Mouse (Mus musculus) embryo, embryonic 10.5 days (tissue): ENCODE results near the gene Atp6v1g2.
A peak's percentile ranks its signal among the peaks of the same experiment; 100 is the strongest.

Experiments used
- DNase-seq: peaks from one replicate; pipeline ENCODE4 v3.0.0-alpha.2; 2015; ENCODE audit warnings: low spot score

Atp6v1g2 gene

DNA sequence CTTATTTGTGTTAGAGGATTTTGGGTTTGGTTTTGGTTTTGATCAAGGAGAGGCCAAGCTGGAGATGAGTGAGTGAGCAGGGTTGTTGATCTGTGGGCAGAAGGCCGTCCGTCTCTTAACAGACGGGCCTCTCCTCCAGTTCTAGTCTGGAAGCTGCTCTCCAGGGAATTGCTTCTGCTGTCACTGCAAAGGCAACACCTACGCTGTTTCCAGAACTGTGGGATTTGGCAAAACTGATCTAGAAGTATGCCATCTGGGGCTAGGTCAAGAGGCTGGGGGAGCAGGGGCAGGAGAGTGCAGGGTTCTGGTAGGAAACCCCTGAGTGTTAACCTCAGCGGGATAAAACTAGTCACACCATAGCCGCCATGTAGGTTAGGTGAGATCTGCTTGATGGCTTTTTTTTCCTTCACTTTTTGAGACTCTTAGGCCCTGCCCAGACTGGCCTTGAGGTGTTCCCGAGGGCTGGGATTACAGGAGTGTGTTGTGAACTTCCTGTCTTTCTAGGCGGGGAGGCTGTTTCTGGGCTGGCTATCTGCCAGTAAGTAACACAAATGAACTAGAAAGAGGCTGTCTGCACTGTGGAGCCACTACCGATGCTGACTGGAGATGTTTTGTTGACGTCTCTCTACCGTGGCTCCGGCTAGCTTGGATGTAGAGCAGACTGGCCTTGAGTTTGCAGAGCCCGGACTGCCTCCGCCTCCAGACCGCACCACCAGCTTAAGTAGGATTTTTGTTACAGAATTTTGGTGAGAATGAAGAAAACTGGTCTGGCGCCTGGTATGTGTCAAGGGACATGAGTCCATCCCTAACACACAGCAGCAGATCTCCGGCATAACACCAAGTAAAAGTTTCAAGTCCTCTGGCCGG is at the start of gene Atp6v1g2:
TSS of gene Atp6v1g2 (plus strand) at position 547 of the 867 bp plus-strand sequence.
- no peak for DNase-seq

DNA sequence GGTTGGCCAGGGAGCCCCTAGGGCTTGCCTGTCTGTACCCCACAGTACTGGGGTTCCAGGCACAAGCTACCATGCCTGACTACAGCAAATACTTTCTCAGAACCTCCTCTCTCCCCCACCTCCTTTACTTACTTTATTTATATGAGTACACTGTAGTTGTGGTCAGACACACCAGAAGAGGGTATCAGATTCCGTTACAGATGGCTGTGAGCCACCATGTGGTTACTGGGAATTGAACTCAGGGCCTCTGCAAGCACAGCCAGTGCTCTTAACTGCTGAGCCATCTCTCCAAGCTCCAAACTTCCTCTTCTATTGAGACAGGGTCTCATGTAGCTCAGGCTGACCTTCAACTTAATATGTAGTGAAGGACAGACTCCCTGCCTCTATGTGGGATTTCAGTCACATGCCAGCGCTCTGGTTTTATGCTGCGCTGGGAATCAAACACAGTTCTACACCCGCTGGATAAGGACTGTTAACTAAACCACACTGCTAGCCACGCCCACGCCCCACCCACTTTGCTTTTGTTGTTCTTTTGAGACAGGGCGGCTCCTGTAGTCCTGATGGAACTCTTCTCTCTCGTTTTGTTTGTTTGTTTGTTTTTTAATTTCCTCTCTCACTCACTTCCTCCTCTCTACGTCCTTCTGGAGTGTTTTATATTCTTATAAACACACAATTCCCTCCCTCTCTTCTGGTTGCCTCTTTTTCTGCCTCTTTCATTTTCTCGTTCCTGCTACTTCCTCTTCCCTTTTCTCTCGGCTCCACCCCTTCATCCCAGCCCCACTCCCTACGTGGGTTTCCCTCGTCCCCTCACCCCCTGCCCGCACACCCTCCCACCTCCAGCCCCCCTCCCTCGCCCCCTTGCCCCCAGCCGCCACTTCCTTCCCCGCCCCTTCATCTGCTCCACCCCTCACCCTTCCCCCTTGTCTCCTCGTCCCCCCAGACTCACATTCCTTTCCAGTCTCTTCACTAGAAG is 47.5 kb upstream of the Atp6v1g2 start:
- DNase-seq = peak; percentile 88

DNA sequence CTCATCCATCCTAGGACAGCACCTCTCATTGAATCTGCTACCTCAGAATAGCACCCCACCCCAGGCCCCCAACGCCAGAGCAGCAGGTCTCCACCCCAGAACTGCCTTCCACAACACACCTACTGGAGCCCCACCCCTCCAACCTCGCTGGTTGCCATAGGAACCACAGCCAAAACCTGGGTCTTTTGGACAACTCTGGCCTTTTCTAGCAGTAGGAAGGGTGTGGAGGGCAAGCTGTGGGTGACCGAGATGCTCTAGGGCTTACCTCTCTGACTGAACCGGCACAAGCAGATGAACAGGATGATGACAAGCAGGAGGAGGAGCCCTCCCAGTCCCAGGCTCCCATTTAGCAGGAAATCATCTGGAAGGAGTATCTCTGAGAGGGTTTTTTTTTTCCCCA is 46.8 kb upstream of the Atp6v1g2 start:
- DNase-seq = peak; percentile 68

DNA sequence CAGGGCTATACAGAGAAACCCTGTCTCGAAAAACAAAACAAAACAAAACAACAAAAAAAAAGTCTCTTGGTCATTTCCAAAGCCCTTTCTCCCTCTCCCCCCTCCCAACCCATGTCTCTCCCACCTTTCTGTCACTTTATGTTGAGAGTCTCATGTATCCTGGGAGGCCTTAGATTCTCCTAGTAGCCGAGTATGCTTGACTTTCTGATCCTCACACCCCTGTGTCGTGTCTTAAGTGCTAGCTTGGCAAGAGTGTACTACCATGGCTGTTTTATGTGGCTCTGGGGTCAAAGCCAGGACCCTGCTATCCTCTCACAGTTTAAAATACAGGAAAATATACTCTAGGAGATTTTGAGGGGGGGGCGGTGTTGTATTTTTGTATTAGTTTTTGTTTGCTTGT is 46.1 kb upstream of the Atp6v1g2 start:
- no peak for DNase-seq

DNA sequence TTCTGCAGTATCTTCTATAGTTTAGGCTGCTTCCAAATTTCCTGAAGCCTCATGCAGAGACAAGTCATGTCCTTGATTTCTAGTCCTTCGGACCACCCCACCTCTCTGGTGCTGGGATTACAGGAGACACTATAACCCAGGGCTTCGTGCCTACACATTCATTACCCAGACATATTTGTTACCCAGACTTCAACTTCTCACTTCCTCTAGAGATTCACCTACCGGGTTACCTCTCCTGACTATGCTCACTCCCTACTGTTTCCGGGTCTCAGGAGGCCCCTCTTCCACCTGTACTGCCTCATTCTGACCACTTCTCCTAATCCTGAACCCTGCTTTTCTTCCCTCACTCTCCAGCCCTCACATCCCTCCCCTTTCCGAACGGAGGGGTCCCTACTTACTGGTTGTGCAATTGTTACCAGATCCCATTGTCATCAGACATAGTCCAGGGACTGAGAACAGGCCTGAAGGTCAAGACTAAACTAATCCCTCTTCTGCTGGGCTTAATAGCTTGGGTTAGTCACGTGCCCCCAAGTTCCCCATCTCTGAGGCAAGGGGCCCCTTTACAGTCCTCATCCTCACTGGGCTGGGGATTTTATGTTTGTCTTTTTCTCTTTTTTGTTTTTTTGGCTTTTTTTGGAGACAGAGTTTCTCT is 45.4 kb upstream of the Atp6v1g2 start, which contains the start of gene Lst1:
TSS of gene Lst1 (minus strand) at position 481 of the 652 bp plus-strand sequence.
- DNase-seq = no peak

DNA sequence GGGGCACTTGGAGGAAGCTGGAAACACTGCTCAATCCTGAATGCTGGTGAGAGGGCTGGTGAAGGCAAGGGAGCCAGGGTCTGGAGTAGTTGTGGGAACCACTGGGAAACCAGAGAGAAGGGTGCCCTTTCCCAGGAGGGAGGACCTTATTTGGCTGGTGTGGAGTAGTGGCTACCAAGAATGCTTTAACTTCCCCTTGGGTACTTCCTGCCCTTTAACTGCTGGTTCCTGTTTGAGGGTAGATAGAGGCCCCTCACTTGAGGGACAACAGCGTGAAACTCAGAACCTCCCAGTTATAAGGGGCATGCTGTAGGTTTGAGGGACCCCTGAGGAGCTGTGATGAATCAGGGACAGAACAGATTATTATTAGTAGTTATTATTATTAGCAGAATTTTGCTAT is 44.3 kb upstream of the Atp6v1g2 start:
- DNase-seq = no peak

DNA sequence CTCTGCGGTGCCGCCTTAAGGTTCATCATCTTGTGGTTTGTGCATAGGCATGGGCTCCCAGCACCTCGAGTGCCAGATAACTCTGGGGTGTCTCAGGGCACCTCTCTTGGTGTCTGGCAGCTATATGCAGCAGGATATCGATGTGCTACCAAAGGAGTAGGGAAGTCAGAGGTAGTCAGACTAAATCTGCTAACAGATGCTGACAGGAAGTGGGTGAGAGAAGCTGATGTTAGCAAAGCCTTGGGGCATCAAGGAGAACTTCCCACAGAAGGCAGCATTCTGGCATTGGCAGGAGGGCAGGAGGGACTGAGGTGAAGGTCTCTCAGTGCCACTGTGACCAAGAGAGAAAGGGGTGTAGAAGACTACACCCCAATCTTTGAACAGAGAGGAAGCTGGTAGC is 43.4 kb upstream of the Atp6v1g2 start:
- DNase-seq = no peak

DNA sequence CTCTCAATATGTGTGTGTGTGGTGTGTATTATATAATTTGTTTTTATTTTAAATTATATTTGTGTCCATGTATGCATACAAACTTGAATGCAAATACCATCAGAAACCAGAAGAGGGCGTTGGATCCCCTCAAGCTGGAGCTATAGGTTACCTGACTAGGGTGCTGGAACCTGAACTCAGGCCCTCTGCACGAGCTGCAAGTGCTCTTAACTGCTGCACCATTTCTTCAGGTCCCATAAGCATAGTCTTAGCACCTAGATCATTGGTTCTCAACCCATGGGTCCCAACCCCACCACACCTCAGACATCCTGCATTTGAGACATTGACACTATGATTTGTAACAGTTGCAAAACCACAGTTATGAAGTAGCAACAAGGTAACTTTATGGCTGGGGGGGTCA is 41.7 kb upstream of the Atp6v1g2 start:
- DNase-seq = no peak

DNA sequence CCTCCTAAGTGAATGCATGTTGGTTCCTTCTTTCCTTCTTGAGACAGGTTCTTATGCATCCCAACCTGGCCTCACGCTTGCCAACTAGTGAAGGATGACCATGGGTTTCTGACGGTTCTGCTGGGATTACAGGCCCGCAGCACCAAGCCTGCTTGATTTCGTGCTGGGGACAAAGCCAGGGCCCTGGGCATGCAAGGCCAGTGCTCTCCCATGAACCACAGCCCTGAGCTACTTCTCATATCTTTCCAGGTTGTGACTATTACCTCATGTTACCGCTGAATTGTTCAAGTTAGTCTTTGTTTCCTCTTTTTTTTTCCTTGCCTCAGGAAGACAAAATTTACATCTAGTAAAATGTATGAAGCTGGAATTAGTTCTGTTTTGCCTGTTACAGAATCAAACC is 40.5 kb upstream of the Atp6v1g2 start:
- DNase-seq = no peak

DNA sequence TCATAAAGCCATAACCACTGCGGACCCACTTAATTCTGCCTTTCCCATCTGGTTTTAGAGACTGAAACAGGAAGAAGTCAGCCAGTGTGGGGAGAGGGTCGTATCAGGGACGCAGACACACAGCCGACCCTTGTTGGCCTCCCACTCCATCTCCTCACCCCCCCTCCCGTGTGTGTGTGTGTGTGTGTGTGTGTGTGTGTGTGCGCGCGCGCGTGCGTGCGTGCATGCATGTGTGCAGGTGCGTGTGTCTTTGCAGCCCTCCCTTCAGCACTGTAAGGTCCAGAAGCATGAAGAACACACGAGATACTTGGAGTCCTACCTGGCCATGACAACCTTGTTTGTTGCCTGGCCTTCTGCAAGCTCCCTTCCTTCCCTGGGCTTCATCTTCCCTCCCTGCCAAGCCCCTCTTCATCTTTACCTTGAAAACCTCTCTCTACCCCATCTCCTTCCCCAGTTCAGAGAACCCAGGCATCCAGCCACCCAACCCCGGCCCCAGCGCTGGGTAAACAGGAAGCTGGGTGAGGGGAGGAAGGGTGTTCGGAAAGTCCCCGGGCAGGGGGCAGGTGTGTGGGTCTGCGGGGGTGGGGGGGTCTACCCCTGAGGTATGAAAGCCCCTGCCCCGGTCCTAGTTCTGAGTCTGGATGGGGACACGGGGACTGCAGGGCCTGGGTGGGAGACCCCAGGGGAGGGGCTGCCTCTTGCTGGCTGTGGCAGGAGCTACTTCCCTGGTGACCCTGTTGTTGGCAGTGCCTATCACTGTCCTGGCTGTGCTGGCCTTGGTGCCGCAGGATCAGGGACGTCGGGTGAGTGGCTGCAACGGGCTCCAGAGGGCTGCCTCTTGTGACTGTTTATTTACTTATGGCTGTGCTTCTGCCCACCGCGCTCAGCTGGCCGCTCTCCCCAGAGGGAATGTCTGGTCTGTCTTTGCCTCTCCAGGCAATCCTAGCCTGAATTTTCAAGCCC is 39.3 kb upstream of the Atp6v1g2 start, which contains the start of gene Ltb:
TSS of gene Ltb (plus strand) at position 559 of the 963 bp plus-strand sequence.
- DNase-seq = no peak

DNA sequence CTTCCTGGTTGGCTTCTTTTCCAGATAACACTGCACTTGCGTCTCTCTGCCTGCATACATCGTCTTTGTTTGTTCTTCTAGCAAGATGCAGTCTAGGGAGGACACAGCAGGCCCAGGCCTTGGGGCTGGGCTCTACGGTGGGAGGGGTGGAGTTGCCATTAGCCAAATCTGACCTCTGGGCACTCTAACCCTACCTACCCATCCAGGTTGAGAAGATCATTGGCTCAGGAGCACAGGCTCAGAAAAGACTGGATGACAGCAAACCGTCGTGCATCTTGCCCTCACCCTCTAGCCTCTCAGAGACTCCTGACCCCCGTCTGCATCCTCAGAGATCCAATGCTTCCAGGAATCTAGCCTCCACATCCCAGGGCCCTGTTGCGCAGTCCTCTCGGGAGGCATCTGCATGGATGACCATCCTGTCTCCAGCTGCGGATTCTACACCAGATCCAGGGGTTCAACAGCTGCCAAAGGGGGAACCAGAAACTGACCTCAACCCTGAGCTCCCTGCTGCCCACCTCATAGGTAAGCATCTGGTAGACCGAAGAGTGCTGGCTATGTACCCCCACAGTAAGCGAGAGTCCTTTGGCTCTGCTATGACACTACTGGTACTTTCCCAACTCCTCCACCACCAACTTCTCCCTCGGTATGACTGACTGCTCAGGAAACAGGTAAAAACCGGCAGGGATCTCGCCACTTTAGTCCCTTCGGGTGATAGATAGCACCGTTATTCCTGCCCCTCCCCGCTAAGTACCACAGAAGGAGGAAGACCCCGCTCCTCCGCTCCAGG is 38.4 kb upstream of the Atp6v1g2 start:
- no peak for DNase-seq

DNA sequence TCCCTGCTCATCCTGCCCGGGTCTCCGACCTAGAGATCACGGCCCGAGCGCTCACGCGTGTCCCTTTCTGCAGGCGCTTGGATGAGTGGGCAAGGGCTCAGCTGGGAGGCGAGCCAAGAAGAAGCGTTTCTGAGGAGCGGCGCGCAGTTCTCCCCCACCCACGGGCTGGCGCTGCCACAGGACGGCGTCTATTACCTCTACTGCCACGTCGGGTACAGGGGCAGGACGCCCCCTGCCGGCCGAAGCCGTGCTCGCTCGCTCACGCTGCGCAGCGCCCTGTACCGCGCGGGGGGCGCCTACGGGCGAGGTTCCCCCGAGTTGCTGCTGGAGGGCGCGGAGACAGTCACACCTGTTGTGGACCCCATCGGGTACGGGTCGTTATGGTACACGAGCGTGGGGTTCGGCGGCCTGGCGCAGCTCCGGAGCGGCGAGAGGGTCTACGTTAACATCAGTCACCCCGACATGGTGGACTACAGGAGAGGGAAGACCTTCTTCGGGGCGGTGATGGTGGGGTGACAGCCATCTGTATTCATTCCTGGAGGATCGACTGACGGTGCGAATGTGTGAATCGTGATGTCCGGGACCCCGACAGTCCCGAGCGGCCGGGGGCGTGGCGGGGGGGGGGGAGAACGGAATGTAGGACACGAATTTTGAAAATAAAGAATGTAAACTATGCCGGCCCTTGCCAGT is 37.7 kb upstream of the Atp6v1g2 start:
- peak; percentile 79 for DNase-seq

DNA sequence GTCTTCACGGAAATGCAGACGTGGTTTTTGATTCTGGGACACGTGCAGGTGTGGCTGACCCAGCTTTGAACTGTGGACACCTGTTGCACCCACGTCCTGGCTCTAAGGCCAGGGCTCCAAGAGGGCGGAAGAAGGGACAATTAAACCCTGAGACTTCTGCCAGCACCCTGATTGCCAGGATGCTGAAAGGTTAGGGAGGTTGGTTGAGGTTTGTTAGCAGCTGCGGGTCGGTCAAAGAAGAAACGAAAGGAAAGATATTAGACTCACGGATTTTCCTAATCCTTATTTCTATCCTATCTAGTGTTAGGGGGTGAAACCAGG is 37.2 kb upstream of the Atp6v1g2 start:
- no peak for DNase-seq

DNA sequence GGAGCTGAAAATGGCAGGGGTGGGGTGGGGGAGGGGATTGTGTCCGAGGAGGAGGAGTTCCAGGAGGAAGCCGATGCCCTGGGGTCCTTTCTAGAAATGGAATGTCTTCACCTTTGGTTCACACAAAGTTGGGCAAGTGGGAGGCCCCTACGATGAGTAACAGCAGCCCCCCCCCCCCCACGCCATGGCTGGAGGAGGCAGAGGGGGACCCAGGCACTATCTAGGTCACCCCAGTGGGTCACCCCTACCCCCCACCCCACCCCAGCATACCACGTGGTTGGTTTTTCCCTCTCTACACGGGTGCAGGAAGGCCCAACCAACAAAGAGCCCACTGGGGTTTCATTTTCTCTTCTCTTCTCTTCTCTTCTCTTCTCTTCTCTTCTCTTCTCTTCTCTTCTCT is 36.3 kb upstream of the Atp6v1g2 start:
- no peak for DNase-seq

DNA sequence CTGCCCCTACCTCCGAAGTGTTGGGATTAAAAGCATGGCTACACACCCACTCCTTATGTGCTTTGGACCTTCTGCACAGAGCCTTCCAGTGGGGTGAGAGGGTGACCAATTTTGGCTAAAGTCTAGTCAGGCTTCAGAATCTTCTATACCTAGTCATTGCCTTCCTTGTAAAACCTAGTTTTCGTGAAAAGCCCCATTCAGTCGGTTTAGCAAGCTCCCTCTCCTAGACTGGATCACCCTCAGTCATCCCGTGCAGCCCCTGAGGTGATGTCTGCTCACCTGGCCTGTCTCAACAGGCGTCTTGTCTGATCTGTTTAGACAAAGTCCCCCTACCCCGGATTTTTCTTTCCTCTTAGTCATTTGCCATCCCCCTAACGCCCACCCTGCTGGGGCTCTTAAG is 35.4 kb upstream of the Atp6v1g2 start:
- DNase-seq = no peak

DNA sequence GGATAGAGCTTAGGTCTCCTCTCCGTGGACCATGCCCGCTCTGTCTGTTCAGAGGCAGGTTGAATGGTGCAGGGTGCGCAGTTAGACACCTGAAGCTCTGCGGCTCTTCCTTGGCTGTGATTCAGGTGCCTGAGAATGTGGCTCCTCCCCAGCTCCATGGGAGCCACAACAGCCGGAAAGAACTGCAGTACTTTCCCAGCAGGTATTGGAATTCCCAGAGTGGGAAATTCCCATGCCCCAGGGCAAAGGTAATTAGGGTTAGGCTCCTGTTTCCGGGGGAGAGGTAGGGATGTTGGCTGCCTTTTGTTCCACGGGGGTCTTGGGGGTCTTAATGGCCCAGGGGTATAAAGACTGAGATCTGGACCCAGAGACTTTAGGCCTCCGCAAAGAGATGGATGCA is 34.5 kb upstream of the Atp6v1g2 start:
- no peak for DNase-seq

DNA sequence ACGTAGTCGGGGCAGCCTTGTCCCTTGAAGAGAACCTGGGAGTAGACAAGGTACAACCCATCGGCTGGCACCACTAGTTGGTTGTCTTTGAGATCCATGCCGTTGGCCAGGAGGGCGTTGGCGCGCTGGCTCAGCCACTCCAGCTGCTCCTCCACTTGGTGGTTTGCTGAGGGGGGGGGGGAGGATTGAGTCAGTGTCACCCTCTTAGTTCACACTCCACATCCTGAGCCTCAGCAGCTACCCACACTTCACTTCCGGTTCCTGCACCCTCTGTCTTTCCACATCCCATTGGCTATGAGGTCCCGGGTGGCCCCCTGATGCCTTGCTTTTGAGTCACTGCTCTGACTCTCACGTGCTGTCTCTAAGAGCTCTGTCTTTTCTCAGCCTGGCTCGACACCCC is 33.1 kb upstream of the Atp6v1g2 start:
- no peak for DNase-seq

DNA sequence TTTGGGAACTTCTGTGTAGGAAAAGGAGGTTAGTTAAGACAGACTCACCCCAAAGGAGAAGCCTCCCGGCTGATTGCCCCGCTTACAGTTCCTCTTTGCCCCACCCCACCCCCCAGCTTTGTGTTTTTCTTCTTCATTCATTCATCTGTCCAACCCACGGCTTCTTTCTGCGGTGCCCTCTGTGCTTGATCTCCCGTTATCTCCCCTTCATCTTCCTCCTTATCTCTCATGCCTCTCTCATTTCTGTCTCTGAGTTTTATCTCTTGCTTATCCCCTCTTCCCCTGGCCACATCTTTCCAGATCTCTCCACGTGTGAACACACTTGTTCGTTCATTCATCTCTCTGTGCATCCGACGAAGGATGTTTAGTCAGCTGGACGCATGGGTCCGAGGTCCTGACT is 32.3 kb upstream of the Atp6v1g2 start:
- no peak for DNase-seq

DNA sequence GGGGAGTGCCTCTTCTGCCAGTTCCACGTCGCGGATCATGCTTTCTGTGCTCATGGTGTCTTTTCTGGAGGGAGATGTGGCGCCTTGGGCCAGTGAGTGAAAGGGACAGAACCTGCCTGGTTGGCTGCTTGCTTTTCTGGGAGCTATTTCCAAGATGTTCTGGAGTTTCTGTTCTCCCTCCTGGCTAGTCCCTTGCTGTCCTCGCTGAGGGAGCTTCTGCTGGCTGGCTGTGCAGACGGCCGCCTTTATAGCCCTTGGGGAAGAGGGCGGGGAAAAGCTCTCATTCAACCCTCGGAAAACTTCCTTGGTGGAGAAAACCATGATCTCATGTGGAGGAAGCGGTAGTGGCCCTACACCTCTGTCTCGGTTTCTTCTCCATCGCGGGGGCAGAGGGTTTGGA is 31.7 kb upstream of the Atp6v1g2 start, which contains the start of gene Tnf:
TSS of gene Tnf (minus strand) at position 221 of the 400 bp plus-strand sequence.
- DNase-seq = no peak

DNA sequence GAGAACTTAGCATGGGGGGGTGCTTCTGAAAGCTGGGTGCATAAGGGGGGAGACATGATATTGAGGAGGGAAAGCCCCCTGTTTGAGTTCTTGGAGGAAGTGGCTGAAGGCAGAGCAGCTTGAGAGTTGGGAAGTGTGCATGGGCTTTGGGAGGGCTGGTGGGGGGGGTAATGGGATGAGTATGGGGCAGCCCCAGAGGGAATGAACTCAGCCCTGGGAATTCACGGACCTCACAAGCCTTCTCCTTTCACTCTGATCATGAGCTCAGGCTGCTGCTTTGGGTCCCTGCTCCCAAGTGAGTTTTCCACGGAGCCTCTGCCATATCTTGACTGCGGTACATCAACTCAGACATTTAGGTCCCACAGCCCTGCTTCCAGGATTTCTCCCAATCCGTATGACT is 31.0 kb upstream of the Atp6v1g2 start:
- no peak for DNase-seq
